ENCODE assay signal across 15 mouse cellular contexts in the genomic region with DNA sequence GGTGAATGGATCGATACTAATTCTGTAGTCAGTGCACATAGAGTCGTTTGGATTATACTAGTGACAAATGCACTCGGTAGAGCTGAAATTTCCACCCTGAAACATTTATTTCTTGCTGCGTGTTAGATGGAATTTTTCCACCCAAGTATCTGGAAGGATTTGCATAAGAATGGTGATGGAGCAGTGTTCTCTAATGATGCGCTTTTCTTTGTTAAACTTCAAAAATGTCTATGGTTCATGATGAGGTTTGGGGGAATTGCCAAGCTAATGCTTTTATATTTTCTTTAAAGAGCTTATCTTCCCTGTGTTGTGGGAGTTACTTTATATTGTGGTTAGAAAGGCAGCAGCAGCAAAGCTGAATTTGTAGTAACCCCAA.
DNase-seq lines count a peak whose midpoint lies in the region; ATAC-seq lines count a peak whose summit lies in the region.
"Had no signal": no experiment of that assay in that cellular context is flagged by ENCODE, and none has a peak within 500 bp of the region (broad histone marks: within the 10 kb centered on the region; RNA-seq: fewer than 3 reads in every experiment).

No protein-coding gene starts in this region.

- H3K27ac ChIP-seq in kidney, embryonic 15.5 days: 0 out of 2 replicates have a peak overlapping the region, but pooled peaks have one; percentile 13
- H3K27ac ChIP-seq in embryonic facial prominence, embryonic 10.5 days (replicated peaks): peak overlapping the region; percentile 75
- peak overlapping the region; percentile 48; the same call in 1 of the 2 replicates for H3K27ac ChIP-seq in midbrain, embryonic 11.5 days (ENCODE audit: low read depth, low read length)
- H3K27ac ChIP-seq: liver, embryonic 15.5 days; neural tube, embryonic 12.5 days had no signal

- H3K4me3 ChIP-seq in kidney, embryonic 15.5 days (replicated peaks): no peak overlapping the region
- no peak overlapping the region for H3K4me3 ChIP-seq in embryonic facial prominence, embryonic 10.5 days
- no peak overlapping the region for H3K4me3 ChIP-seq in midbrain, embryonic 11.5 days (ENCODE audit: low read depth, low read length)
- H3K4me3 ChIP-seq: liver, embryonic 15.5 days; megakaryocyte, embryonic 14.5 days; neural tube, embryonic 12.5 days had no signal

- 0 out of 2 replicates have a peak, but pooled peaks have one; percentile 16 for ATAC-seq in frontal cortex, adult (ENCODE audit: low TSS enrichment)
- ATAC-seq in kidney, embryonic 15.5 days (replicated peaks; ENCODE audit: low FRiP score): no peak
- ATAC-seq in midbrain, embryonic 11.5 days (ENCODE audit: low FRiP score): no peak

- 66% methylated on average over 5 of the region's 5 CpGs for WGBS in kidney, embryonic 15.5 days
- WGBS in embryonic facial prominence, embryonic 10.5 days: 66% methylated on average over 5 of the region's 5 CpGs
- 38% methylated on average over 5 of the region's 5 CpGs for WGBS in midbrain, embryonic 11.5 days

- H3K36me3 ChIP-seq in kidney, embryonic 15.5 days: no peaks in the 10 kb centered on the region
- no peaks in the 10 kb centered on the region for H3K36me3 ChIP-seq in embryonic facial prominence, embryonic 10.5 days (replicated peaks)
- H3K36me3 ChIP-seq in midbrain, embryonic 11.5 days (ENCODE audit: control insufficient read depth, insufficient read depth, low read length): no peaks in the 10 kb centered on the region
- H3K36me3 ChIP-seq: liver, embryonic 15.5 days; neural tube, embryonic 12.5 days had no signal

- no peak overlapping the region for H3K4me2 ChIP-seq in kidney, embryonic 15.5 days
- H3K4me2 ChIP-seq in midbrain, embryonic 11.5 days: no peak overlapping the region; the same call in 1 of the 2 replicates
- H3K4me2 ChIP-seq: liver, embryonic 15.5 days; neural tube, embryonic 12.5 days had no signal

- no peak overlapping the region for H3K9ac ChIP-seq in kidney, embryonic 15.5 days
- no peak overlapping the region for H3K9ac ChIP-seq in midbrain, embryonic 11.5 days (ENCODE audit: low read length)
- H3K9ac ChIP-seq: liver, embryonic 15.5 days; neural tube, embryonic 12.5 days had no signal

- no peak for DNase-seq in frontal cortex, postnatal 10 days (ENCODE audit: low spot score in 2 of 2)
- no peak for DNase-seq in kidney, postnatal 25 days
- DNase-seq in embryonic facial prominence, embryonic 10.5 days (ENCODE audit: low spot score): no peak
- no peak for DNase-seq in midbrain, embryonic 11.5 days (ENCODE audit: low spot score, missing footprints)
- DNase-seq in gastrocnemius, postnatal 25 days: no peak
- DNase-seq in right cerebral cortex, postnatal 4 days: no peak
- DNase-seq: adrenal gland, postnatal 25 days; gastrocnemius, postnatal 36 days; layer of hippocampus, postnatal 36 days; thymus, adult 2 months had no signal

- H3K27me3 ChIP-seq in kidney, embryonic 15.5 days: no peaks in the 10 kb centered on the region
- no peaks in the 10 kb centered on the region for H3K27me3 ChIP-seq in embryonic facial prominence, embryonic 10.5 days (replicated peaks; ENCODE audit: low read depth, poor library complexity, severe bottlenecking)
- no peaks in the 10 kb centered on the region for H3K27me3 ChIP-seq in midbrain, embryonic 11.5 days (ENCODE audit: control insufficient read depth, insufficient read depth, low read length)
- H3K27me3 ChIP-seq: liver, embryonic 15.5 days; megakaryocyte, embryonic 14.5 days; neural tube, embryonic 12.5 days had no signal

- 0 out of 2 replicates have a peak, but pooled peaks cover 4% of the 10 kb centered on the region for H3K4me1 ChIP-seq in kidney, embryonic 15.5 days
- H3K4me1 ChIP-seq in embryonic facial prominence, embryonic 10.5 days: peaks cover 25% of the 10 kb centered on the region
- H3K4me1 ChIP-seq in midbrain, embryonic 11.5 days (ENCODE audit: control insufficient read depth, insufficient read depth, low read length): peaks cover 14% of the 10 kb centered on the region
- H3K4me1 ChIP-seq: liver, embryonic 15.5 days had no signal

- H3K9me3 ChIP-seq in kidney, embryonic 15.5 days (replicated peaks): no peaks in the 10 kb centered on the region
- H3K9me3 ChIP-seq in embryonic facial prominence, embryonic 10.5 days: no peaks in the 10 kb centered on the region
- H3K9me3 ChIP-seq in midbrain, embryonic 11.5 days (ENCODE audit: control insufficient read depth, low read length): no peaks in the 10 kb centered on the region
- H3K9me3 ChIP-seq: liver, embryonic 15.5 days; neural tube, embryonic 12.5 days had no signal

Comparison
In these comparisons a context has a peak if more than half of its experiments do, and no peak if none do; other contexts are left out.
1. H3K27ac ChIP-seq: peak in every context shown above with its lines; median percentile 75 in embryonic facial prominence, embryonic 10.5 days; 48 in midbrain, embryonic 11.5 days; 13 in kidney, embryonic 15.5 days.